Mouse (Mus musculus): ENCODE results near the gene Zfp184. TPM values are rescaled to one million over a fixed set of nuclear protein-coding genes. Genes with fewer than 3 reads are reported as not detected.
A peak's percentile ranks its signal among the peaks of the same experiment; 100 is the strongest.

Gene Zfp184
- polyA plus RNA-seq, 1 experiment from 2014 or later, result 25.4 TPM

DNA sequence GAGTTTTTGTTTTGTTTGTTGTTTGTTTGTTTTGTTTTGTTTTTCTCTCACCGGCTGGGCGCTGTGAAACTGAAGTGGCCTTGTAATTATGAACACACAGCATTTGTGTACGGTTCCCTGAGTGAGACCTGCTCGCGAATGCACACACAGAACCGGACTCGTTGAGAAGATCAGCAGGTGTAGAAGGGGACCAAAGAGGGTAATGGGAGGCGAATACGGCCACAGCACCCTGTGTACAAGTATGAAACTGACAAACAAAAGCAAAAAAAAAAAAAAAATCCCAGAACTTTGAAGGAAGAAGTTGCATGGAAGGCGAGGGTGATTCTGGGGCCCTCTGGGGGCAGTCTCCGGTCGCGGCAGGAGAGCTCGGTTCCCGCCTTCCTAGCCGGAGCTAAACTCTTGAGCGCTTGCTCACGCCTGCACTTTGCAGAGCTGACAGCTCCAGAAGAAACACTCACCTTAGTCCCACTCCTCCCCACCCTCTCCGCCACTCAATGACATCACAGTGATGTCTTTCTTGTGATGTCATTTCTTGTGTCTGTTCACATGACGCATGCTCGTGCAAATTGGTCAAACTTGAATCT lies 50.5 kb downstream of the Zfp184 start:
- 0 out of 2 replicates have a peak overlapping the region, but pooled peaks have one; percentile 26 for H3K9ac ChIP-seq
- ATAC-seq, result 0 out of 2 replicates have a peak, but pooled peaks have one; percentile 30
- WGBS, result under 1% methylated on average over 21 of the region's 21 CpGs

GRCm38 (mm10) chr13:21996101-21996839 lies 51.4 kb downstream of the Zfp184 start:
- ATAC-seq, result no peak
- Histone ChIP-seq H3K9ac (no peak overlapping the region), H3K27ac (no peak overlapping the region), H3K27me3 (peaks cover 80% of the 10 kb centered on the region), H3K4me1 (peaks cover 13% of the 10 kb centered on the region), H3K36me3 (ENCODE audit: poor library complexity, severe bottlenecking) (no peaks in the 10 kb centered on the region), H3K9me3 (replicated peaks) (no peaks in the 10 kb centered on the region), H3K4me2 (peak overlapping the region; percentile 58), H3K4me3 (peak overlapping the region; percentile 38)
- WGBS, result 2% methylated on average over 12 of the region's 12 CpGs

More for the DNA sequence above, 50.5 kb downstream of the Zfp184 start:
- Histone ChIP-seq H3K4me3 (peak overlapping the region; percentile 38), H3K27me3 (peaks cover 74% of the 10 kb centered on the region), H3K27ac (no peak overlapping the region), H3K4me1 (peaks cover 13% of the 10 kb centered on the region), H3K36me3 (ENCODE audit: poor library complexity, severe bottlenecking) (no peaks in the 10 kb centered on the region), H3K9me3 (replicated peaks) (no peaks in the 10 kb centered on the region), H3K4me2 (peak overlapping the region; percentile 58)

DNA sequence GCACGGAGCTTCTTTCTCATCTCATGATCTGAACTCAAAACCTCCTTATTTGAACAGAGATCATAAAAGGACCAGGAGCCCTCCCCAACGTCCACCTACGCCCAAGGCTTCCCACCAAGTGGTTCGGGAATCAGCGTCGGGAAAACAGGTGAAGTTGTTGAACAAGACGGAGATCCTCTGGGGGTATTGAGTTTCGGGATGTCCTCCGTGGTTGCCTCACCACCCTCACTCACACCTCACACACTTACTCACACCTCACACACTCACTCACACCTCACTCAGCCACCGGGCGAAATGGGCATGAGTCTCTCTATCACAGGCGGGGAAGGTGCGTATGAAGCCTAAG lies 51.9 kb downstream of the Zfp184 start:
- Histone ChIP-seq H3K27me3 (peaks cover 82% of the 10 kb centered on the region), H3K36me3 (ENCODE audit: poor library complexity, severe bottlenecking) (no peaks in the 10 kb centered on the region), H3K9ac (no peak overlapping the region), H3K4me1 (peaks cover 13% of the 10 kb centered on the region), H3K4me3 (peak overlapping the region; percentile 38), H3K9me3 (replicated peaks) (no peaks in the 10 kb centered on the region), H3K4me2 (peak overlapping the region; percentile 58), H3K27ac (no peak overlapping the region)
- ATAC-seq, result no peak
- under 1% methylated on average over 13 of the region's 13 CpGs for WGBS

GRCm38 (mm10) chr13:21997201-21997820 lies 52.4 kb downstream of the Zfp184 start:
- no peak for ATAC-seq
- H3K27me3 ChIP-seq, result peaks cover 87% of the 10 kb centered on the region
- peak overlapping the region; percentile 38 for H3K4me3 ChIP-seq
- H3K4me2 ChIP-seq, result peak overlapping the region; percentile 58
- no peaks in the 10 kb centered on the region for H3K36me3 ChIP-seq (ENCODE audit: poor library complexity, severe bottlenecking)
- 1% methylated on average over 21 of the region's 21 CpGs for WGBS
- peaks cover 13% of the 10 kb centered on the region for H3K4me1 ChIP-seq
- no peaks in the 10 kb centered on the region for H3K9me3 ChIP-seq (replicated peaks)
- no peak overlapping the region for H3K27ac ChIP-seq
- H3K9ac ChIP-seq, result no peak overlapping the region

GRCm38 (mm10) chr13:21997821-21998220 lies 52.9 kb downstream of the Zfp184 start:
- no peak for ATAC-seq
- Histone ChIP-seq H3K27me3 (peaks cover 89% of the 10 kb centered on the region), H3K36me3 (ENCODE audit: poor library complexity, severe bottlenecking) (no peaks in the 10 kb centered on the region), H3K9me3 (replicated peaks) (no peaks in the 10 kb centered on the region), H3K4me2 (peak overlapping the region; percentile 58), H3K27ac (no peak overlapping the region), H3K4me1 (peaks cover 13% of the 10 kb centered on the region), H3K4me3 (no peak overlapping the region), H3K9ac (no peak overlapping the region)
- 4% methylated on average over 4 of the region's 4 CpGs for WGBS

DNA sequence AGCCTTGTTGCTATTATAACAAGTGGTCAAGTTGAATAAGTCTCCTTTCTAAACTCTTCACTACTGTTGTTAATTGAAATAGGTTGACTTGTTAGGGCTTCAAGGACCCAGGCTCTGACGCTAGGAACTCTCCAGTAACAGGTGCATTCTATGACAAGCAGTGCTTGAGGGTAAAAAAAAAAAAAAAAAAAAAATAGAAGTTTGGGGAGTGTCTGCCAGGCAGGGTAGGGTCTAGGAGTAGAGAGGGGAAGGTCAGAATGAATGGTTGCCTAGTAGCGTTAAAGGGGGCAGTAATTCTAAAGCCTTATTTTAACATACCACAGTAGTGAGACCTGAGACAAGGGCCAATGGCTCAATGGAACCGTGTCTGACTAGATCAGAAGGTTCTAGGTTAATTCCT lies 53.5 kb downstream of the Zfp184 start:
- Histone ChIP-seq H3K4me2 (no peak overlapping the region), H3K36me3 (ENCODE audit: poor library complexity, severe bottlenecking) (no peaks in the 10 kb centered on the region), H3K4me1 (peaks cover 13% of the 10 kb centered on the region), H3K9ac (no peak overlapping the region), H3K4me3 (no peak overlapping the region), H3K27me3 (peaks cover 92% of the 10 kb centered on the region), H3K27ac (no peak overlapping the region), H3K9me3 (replicated peaks) (no peaks in the 10 kb centered on the region)
- no peak for ATAC-seq
- whole genome bisulfite sequencing, result 24% methylated on average over 3 of the region's 3 CpGs

DNA sequence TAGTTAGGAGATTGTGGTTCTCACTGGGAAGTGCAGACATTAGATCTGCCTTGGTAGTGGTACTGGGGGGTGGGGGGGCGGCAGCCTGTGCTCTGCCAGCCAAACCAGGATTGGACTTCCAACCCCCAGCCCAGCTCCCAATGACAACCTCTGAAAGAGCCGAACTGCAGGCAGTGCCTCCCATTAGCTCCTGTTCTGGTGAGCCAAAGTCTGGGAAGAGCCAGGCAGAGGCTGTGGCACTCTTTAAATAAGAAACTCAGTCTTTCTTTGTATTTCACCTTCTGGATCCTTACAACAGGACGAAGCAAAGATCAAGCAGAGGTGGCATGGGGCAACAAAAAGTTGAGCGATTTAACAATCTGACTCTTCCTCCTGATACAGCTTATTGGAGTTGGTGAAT lies 54.3 kb downstream of the Zfp184 start:
- no peak overlapping the region for H3K27ac ChIP-seq
- peaks cover 13% of the 10 kb centered on the region for H3K4me1 ChIP-seq
- H3K9me3 ChIP-seq (replicated peaks), result no peaks in the 10 kb centered on the region
- H3K27me3 ChIP-seq, result peaks cover 95% of the 10 kb centered on the region
- no peak overlapping the region for H3K4me3 ChIP-seq
- H3K4me2 ChIP-seq, result no peak overlapping the region
- 20% methylated on average over 4 of the region's 4 CpGs for WGBS
- H3K36me3 ChIP-seq (ENCODE audit: poor library complexity, severe bottlenecking), result no peaks in the 10 kb centered on the region
- no peak for ATAC-seq
- no peak overlapping the region for H3K9ac ChIP-seq

DNA sequence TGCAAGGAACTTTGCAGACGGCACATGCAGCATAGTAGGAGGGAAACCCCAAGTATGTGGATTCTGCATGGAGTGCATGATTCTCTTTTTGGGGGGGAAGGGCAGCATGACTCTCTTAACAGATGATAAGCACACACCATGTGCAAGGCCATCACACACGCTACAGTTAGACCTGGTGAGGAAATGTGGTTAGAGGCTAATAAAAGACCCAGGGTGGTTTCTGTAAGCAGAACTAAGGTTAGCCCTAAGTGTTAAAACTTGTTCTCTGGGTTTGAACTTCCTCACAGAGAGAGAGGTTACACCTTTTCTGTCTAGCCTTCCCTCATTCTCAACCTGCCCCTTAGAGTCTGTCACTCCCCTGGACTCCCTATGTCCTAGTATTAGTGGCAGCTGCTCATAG lies 56.5 kb downstream of the Zfp184 start:
- 66% methylated on average over 2 of the region's 2 CpGs for WGBS
- Histone ChIP-seq H3K9ac (no peak overlapping the region), H3K9me3 (replicated peaks) (no peaks in the 10 kb centered on the region), H3K27me3 (peaks cover 100% of the 10 kb centered on the region), H3K4me2 (no peak overlapping the region), H3K4me1 (peaks cover 16% of the 10 kb centered on the region), H3K4me3 (no peak overlapping the region), H3K27ac (no peak overlapping the region), H3K36me3 (ENCODE audit: poor library complexity, severe bottlenecking) (no peaks in the 10 kb centered on the region)
- no peak for ATAC-seq

DNA sequence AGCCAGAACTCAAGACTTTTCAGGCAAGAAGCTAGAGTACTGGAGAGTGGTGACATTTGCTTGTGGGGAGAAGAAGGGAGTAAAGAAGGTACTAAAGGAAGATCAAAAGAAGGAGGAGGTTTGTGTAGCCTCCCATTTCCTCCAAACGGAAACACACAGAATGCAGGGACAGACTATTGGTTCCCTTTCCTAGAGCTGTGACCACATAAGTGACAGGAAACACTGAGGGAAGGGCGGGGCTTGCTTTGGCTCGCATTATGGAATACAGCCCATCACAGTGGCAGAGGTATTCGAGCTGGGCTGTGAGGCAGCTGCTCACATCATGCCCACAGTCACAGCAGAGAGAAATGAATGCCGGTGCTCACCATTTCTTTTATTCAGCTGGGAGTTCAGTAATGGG lies 56.9 kb downstream of the Zfp184 start:
- Histone ChIP-seq H3K4me2 (no peak overlapping the region), H3K36me3 (ENCODE audit: poor library complexity, severe bottlenecking) (no peaks in the 10 kb centered on the region), H3K27ac (no peak overlapping the region), H3K27me3 (peaks cover 100% of the 10 kb centered on the region), H3K9me3 (replicated peaks) (no peaks in the 10 kb centered on the region), H3K4me1 (peaks cover 18% of the 10 kb centered on the region), H3K4me3 (no peak overlapping the region), H3K9ac (no peak overlapping the region)
- 37% methylated on average over 5 of the region's 5 CpGs for WGBS
- ATAC-seq, result no peak

DNA sequence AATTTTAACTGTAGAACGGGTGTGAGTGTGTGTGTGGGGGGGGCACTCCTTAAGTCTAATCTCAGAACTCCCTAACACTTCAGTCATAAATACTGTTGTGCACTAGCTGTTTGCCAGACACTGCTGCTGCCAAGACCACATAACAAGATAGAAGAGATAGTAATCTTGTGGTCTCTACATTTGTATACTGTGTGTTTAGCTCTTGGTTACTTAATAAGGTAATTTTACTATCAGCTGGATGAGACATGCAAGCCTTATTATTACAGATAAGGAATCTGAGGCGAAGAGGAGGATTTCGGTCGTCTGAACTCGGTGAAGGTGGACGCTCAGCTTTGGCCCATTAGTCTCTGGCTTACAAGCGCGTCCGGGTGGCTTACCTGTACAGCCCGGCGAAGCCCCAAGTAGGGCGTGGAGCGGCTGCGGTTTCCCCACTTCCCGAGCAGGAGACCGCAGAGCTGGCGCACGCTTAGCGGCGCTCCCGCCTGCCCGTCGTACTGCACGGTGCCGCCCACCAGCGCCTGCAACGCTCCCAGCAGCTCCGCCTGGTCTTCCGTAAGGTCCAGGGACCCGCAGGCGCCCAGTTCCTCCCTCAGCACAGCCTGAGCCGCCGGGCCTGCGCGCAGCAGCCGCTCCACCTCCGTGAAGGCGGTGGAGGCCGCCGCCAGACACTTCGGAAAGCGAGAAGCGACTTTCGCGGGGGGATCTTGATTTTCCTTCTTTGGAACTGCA lies 60.9 kb downstream of the Zfp184 start:
- peak overlapping the region; percentile 46 for H3K4me3 ChIP-seq
- peak overlapping the region; percentile 60 for H3K9ac ChIP-seq
- peaks cover 100% of the 10 kb centered on the region for H3K27me3 ChIP-seq
- no peaks in the 10 kb centered on the region for H3K9me3 ChIP-seq (replicated peaks)
- H3K36me3 ChIP-seq (ENCODE audit: poor library complexity, severe bottlenecking), result no peaks in the 10 kb centered on the region
- H3K4me2 ChIP-seq, result peak overlapping the region; percentile 84
- under 1% methylated on average over 45 of the region's 45 CpGs for WGBS
- peaks cover 20% of the 10 kb centered on the region for H3K4me1 ChIP-seq
- ATAC-seq, result peak; percentile 76
- H3K27ac ChIP-seq, result no peak overlapping the region

GRCm38 (mm10) chr13:22006334-22007120 lies 61.6 kb downstream of the Zfp184 start:
- Histone ChIP-seq H3K4me3 (peak overlapping the region; percentile 46), H3K27ac (no peak overlapping the region), H3K9ac (peak overlapping the region; percentile 60; the same call in 1 of the 2 replicates), H3K4me2 (peak overlapping the region; percentile 84), H3K9me3 (replicated peaks) (no peaks in the 10 kb centered on the region), H3K27me3 (peaks cover 98% of the 10 kb centered on the region), H3K36me3 (ENCODE audit: poor library complexity, severe bottlenecking) (no peaks in the 10 kb centered on the region), H3K4me1 (peaks cover 20% of the 10 kb centered on the region)
- WGBS, result 1% methylated on average over 38 of the region's 38 CpGs
- ATAC-seq, result peak; percentile 79
